Mouse (Mus musculus) heart, postnatal 0 days (tissue): ENCODE data around the gene Nrbf2.

Source experiments
- CTCF ChIP-seq: IDR thresholded peaks from 2 replicates; pipeline ENCODE4 v1.5.1; 2016; ENCODE audit warnings: antibody characterized with exemption, control low read depth, low read depth
- EP300 ChIP-seq: IDR thresholded peaks from 2 replicates; pipeline ENCODE4 v1.6.1; 2016; ENCODE audit warnings: antibody characterized with exemption, low read depth

DNA sequence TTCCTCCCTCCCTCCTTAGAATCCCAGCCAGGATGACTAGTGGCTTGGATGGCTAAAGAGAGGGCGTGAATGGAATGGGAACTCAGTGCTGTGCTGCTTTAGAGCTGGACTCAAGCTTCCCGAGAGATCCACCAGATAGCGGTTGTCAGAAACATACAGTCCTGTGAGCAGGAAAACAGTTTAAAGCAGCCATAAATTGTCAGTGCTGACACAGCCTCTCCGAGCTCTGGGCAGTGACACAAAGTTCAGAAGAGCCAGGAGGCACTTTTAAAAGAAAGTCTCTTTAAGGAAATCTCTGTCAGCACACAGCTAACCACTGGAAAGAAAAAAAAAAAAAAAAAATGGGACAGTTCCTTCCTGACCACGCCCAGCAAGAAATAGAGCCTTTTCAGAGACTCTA, 32.8 kb downstream of the Nrbf2 start:
- TF ChIP-seq CTCF: no peak
- TF ChIP-seq EP300: no peak
